Mouse (Mus musculus) T-helper 1 cell (primary cell): ENCODE data around the gene Sdcbp2.

Experiments
- in situ Hi-C: fragments of 300-600 bp; cut with MboI, MseI; formaldehyde crosslinking; loops from one replicate; pipeline ENCODE4 v1.15.1; 2025; ENCODE audit warnings: high pct_unique_total_duplicates

Gene Sdcbp2

DNA sequence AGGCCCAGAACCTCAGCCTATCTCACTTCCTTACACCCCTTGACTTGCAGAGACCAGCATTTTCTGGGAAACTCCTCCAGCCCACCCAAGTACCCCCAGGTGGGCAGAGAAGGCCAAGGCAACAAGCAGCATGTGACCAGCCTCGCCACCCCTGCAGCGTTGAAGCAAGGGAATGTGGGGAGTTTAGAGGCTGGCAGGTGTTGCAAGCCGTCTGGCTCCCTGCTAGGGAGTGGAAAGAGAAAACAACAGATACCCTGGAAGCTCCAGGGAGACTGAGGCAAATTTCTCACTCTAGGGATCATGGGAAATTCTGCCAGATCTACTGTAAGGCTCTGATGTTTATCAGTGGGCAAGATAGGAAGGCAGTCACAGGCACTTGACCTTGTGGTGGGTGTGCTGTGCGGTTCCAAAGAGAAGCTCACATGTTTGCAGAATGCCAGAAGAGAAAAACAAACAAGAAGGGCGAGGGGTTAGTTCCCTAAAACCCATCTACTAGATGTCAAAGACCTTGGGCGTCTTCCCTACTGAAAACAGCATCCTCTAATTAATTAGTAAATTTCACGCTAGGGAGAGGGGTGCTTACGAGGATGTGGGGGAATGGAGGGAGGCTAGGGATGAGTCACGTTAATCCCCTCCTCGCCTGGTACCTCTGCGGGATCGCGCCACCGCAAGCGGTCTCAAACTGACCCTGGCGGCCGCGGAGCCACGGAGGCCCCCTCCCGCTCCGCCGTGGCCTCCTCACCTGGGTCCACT is 59.2 kb downstream of the Sdcbp2 start:
- in situ Hi-C loops, result no loop called here

DNA sequence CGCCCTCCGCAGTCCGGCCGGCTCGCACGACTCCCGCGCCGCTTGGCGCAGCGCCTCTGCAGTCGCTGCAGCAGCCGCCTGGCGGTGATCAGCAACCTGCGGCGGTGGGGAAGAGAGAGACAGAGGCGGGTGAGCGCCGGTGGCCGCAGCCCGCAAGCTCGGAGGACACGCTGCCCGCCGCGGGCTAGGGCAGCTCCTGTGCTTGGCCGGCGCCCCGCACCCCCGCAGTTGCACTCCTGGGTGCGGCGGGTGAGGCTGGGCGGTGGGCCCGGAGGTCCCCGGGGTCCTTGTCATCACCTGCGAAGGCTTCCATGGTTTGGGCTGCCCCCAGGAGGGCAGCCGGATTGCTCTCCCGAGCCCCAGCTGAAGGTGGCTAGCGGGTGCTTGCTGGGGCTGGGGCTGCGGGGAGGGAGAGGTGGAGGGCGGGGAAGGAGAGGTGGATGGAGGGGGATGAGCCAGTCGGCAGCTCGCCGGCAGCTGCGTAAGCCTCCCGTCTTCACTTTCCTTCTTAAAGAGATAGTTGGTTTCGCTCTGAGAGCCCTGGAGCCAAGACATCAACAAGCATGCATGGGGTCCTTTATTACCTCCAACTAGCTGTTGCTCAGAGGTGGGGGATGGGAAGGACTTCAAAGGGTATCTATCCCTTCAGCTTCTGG is 59.9 kb downstream of the Sdcbp2 start, which contains the start of gene Snph:
Gene Snph, minus strand, starts transcription at position 435 of the 656 bp plus-strand sequence.
- in situ Hi-C loops, result no loop called here

- in situ Hi-C loops, result no loop called here
Observed at GRCm38 (mm10) chr2:151632982-151633381, 60.6 kb downstream of the Sdcbp2 start.

GRCm38 (mm10) chr2:151634903-151635302 is 62.5 kb downstream of the Sdcbp2 start:
- in situ Hi-C loops, result no loop called here

DNA sequence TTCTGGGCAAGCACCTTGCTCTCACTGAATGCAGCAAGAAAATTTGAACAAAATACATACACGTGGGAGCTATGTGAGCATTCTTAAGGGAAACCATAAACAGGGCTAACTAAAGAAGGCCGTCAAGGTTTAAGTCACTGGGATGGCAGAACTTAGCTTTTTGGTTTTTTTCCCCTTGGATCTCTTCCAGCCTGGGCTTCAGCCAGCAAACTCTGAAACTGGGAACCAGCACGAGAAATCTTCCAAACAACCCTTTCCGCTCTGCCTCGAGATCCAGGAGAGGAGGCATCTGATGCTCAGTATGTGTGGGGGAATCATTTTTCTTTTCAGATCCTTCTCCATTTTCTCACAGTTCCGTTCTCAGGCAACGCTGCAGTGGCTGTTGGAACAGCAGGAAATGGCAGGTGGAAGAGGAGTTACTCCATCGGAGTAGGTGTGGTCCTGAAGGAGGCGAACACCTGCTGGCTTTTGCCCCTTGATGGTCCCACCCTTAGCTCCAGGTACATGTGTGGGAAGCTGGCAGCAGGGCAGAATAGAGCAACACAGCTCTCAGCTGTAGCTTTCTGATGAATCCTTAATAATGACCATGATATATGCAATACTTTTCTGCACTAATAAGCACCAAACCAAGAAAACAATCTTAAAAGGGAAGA is 63.1 kb downstream of the Sdcbp2 start:
- in situ Hi-C loops, result no loop called here

GRCm38 (mm10) chr2:151636015-151636402 is 63.6 kb downstream of the Sdcbp2 start:
- in situ Hi-C loops, result no loop called here
